Mouse (Mus musculus): ENCODE data around the gene Limk2. TPM values are rescaled to one million over a fixed set of nuclear protein-coding genes. Genes with fewer than 3 reads are reported as not detected.
A peak's percentile ranks its signal among the peaks of the same experiment; 100 is the strongest.

The Limk2 gene
- 100 to 1,000 TPM in 1 of 2 experiments, 10 to 100 TPM in 1; 82.9 to 103 TPM for total RNA-seq (2021)

- intact Hi-C loops (cut with DNase I) = loop anchor here (1.0 to 5.0 kb wide), 3 partner anchors 22 to 62 kb away; no protein-coding TSS in a partner anchor
- DNase-seq (ENCODE audit: low spot score in 2 of 2) = peak; percentile 84 to 86
Measured at GRCm38 (mm10) chr11:3408997-3409732, at the start of gene Limk2. TSS of gene Limk2 (minus strand) at chr11:3409189.

- intact Hi-C loops (cut with DNase I) = loop anchor here (10.0 kb wide), 1 partner anchor 456 kb away; the partner anchor contains the start of gene Slc35e4
- DNase-seq (ENCODE audit: low spot score in 2 of 2) = no peak
Measured at GRCm38 (mm10) chr11:3458428-3459104, 49.6 kb upstream of the Limk2 start.

GRCm38 (mm10) chr11:3456354-3456753 is 47.4 kb upstream of the Limk2 start:
- peak; percentile 37 to 61 for DNase-seq (ENCODE audit: low spot score in 2 of 2)
- intact Hi-C loops (cut with DNase I) = loop anchor here (10.0 kb wide), 1 partner anchor 458 kb away; the partner anchor contains the start of gene Slc35e4

GRCm38 (mm10) chr11:3454506-3454905 is 45.5 kb upstream of the Limk2 start:
- intact Hi-C loops (cut with DNase I) = loop anchor here (5.0 to 10.0 kb wide), 2 partner anchors 67 to 460 kb away; partner anchors contain the start of gene Slc35e4
- DNase-seq (ENCODE audit: low spot score in 2 of 2) = no peak

GRCm38 (mm10) chr11:3453467-3453866 is 44.5 kb upstream of the Limk2 start:
- intact Hi-C loops (cut with DNase I) = loop anchor here (5.0 to 10.0 kb wide), 2 partner anchors 66 to 461 kb away; partner anchors contain the start of gene Slc35e4
- DNase-seq (ENCODE audit: low spot score in 2 of 2) = no peak

GRCm38 (mm10) chr11:3452769-3453168 is 43.8 kb upstream of the Limk2 start:
- DNase-seq (ENCODE audit: low spot score in 2 of 2) = peak in 1 of 2 experiments; percentile 14
- intact Hi-C loops (cut with DNase I) = loop anchor here (5.0 to 10.0 kb wide), 2 partner anchors 65 to 462 kb away; partner anchors contain the start of gene Slc35e4

- DNase-seq (ENCODE audit: low spot score in 2 of 2) = peak; percentile 93 to 94
- intact Hi-C loops (cut with DNase I) = loop anchor here (5.0 to 10.0 kb wide), 2 partner anchors 65 to 463 kb away; partner anchors contain the start of gene Slc35e4
Measured at GRCm38 (mm10) chr11:3452167-3452639, 43.2 kb upstream of the Limk2 start, which contains the start of gene Rnf185. TSS of gene Rnf185 (minus strand) at chr11:3452363.

GRCm38 (mm10) chr11:3451701-3452163 is 42.7 kb upstream of the Limk2 start:
- intact Hi-C loops (cut with DNase I) = loop anchor here (5.0 to 10.0 kb wide), 2 partner anchors 64 to 463 kb away; partner anchors contain the start of gene Slc35e4
- no peak for DNase-seq (ENCODE audit: low spot score in 2 of 2)

GRCm38 (mm10) chr11:3444875-3445274 is 35.9 kb upstream of the Limk2 start:
- intact Hi-C loops (cut with DNase I) = no loop called here

GRCm38 (mm10) chr11:3443091-3443490 is 34.1 kb upstream of the Limk2 start:
- no peak for DNase-seq (ENCODE audit: low spot score in 2 of 2)
- intact Hi-C loops (cut with DNase I) = no loop called here

More at GRCm38 (mm10) chr11:3444875-3445274, 35.9 kb upstream of the Limk2 start:
- no peak for DNase-seq (ENCODE audit: low spot score in 2 of 2)

GRCm38 (mm10) chr11:3442677-3443076 is 33.7 kb upstream of the Limk2 start:
- intact Hi-C loops (cut with DNase I) = no loop called here
- no peak for DNase-seq (ENCODE audit: low spot score in 2 of 2)

- no peak for DNase-seq (ENCODE audit: low spot score in 2 of 2)
- intact Hi-C loops (cut with DNase I) = no loop called here
Measured at GRCm38 (mm10) chr11:3441696-3442443, 32.9 kb upstream of the Limk2 start.

- no peak for DNase-seq (ENCODE audit: low spot score in 2 of 2)
- intact Hi-C loops (cut with DNase I) = no loop called here
Measured at GRCm38 (mm10) chr11:3437621-3438020, 28.6 kb upstream of the Limk2 start.

- intact Hi-C loops (cut with DNase I) = no loop called here
- DNase-seq (ENCODE audit: low spot score in 2 of 2) = no peak
Measured at GRCm38 (mm10) chr11:3433809-3434208, 24.8 kb upstream of the Limk2 start.

GRCm38 (mm10) chr11:3431976-3432603 is 23.1 kb upstream of the Limk2 start:
- DNase-seq (ENCODE audit: low spot score in 2 of 2) = no peak
- intact Hi-C loops (cut with DNase I) = no loop called here

GRCm38 (mm10) chr11:3431515-3431914 is 22.5 kb upstream of the Limk2 start:
- DNase-seq (ENCODE audit: low spot score in 2 of 2) = no peak
- intact Hi-C loops (cut with DNase I) = no loop called here

- intact Hi-C loops (cut with DNase I) = no loop called here
- DNase-seq (ENCODE audit: low spot score in 2 of 2) = no peak
Measured at GRCm38 (mm10) chr11:3428632-3429031, 19.6 kb upstream of the Limk2 start.

- no peak for DNase-seq (ENCODE audit: low spot score in 2 of 2)
- intact Hi-C loops (cut with DNase I) = no loop called here
Measured at GRCm38 (mm10) chr11:3427697-3428230, 18.8 kb upstream of the Limk2 start.

- intact Hi-C loops (cut with DNase I) = no loop called here
- no peak for DNase-seq (ENCODE audit: low spot score in 2 of 2)
Measured at GRCm38 (mm10) chr11:3422242-3422641, 13.3 kb upstream of the Limk2 start.
